Mouse (Mus musculus) heart, embryonic 12.5 days (tissue): ENCODE measurements around the gene Mixl1. TPM values are rescaled to one million over a fixed set of nuclear protein-coding genes. Genes with fewer than 3 reads are reported as not detected.

Experiments
- ATAC-seq: fragments of 200-750 bp; cut with Nextera tagmentation; 2 replicates; pipeline ENCODE4 v1.8.0; 2017; ENCODE audit warnings: moderate TSS enrichment, moderate library complexity; ENCODE audit not compliant: insufficient number of reproducible peaks, low FRiP score
- H3K27ac ChIP-seq: fragments of 300-500 bp; sonication (generic); 2 replicates; pipeline ENCODE4 v1.5.1; 2016; ENCODE audit warnings: mild to moderate bottlenecking, moderate library complexity; ENCODE audit not compliant: poor library complexity, severe bottlenecking
- H3K27me3 ChIP-seq: fragments of 300-500 bp; sonication (generic); replicated peaks from 2 replicates; pipeline ENCODE4 v1.6.1; 2016; ENCODE audit warnings: mild to moderate bottlenecking, moderate library complexity
- H3K36me3 ChIP-seq: fragments of 300-500 bp; sonication (generic); 2 replicates; pipeline ENCODE4 v1.6.1; 2016; ENCODE audit warnings: mild to moderate bottlenecking, moderate library complexity
- H3K4me1 ChIP-seq: fragments of 300-500 bp; sonication (generic); replicated peaks from 2 replicates; pipeline ENCODE4 v1.6.1; 2016; ENCODE audit warnings: mild to moderate bottlenecking
- H3K4me2 ChIP-seq: fragments of 300-500 bp; sonication (generic); 2 replicates; pipeline ENCODE4 v1.6.1; 2016; ENCODE audit warnings: mild to moderate bottlenecking, moderate library complexity
- H3K4me3 ChIP-seq: fragments of 300-500 bp; sonication (generic); 2 replicates; pipeline ENCODE4 v1.5.1; 2016; ENCODE audit warnings: mild to moderate bottlenecking
- H3K9ac ChIP-seq: fragments of 300-500 bp; sonication (generic); 2 replicates; pipeline ENCODE4 v1.6.1; 2016; ENCODE audit warnings: mild to moderate bottlenecking, moderate library complexity
- H3K9me3 ChIP-seq: fragments of 300-500 bp; sonication (generic); replicated peaks from 2 replicates; pipeline ENCODE4 v1.6.1; 2016; ENCODE audit warnings: mild to moderate bottlenecking, moderate library complexity
- WGBS: fragments of 180-500 bp; shearing (Covaris S2); methylation state at CpG from one replicate; pipeline ENCODE4 v1.1.7; 2016; 5-methylcytosine and 5-hydroxymethylcytosine counted together
- polyA plus RNA-seq: library from polyadenylated mRNA; unstranded; fragments of >200 nt; fragmentation: Nextera tagmentation; extraction: Ambion mirVana; gene quantifications from 2 replicates; pipeline ENCODE4 v1.2.1, GENCODE M21; 2016

The Mixl1 gene
- polyA plus RNA-seq, 1 experiment from 2014 or later, result not detected

- Histone ChIP-seq H3K4me2 (no peak overlapping the region), H3K9ac (no peak overlapping the region), H3K27me3 (peaks cover 8% of the 10 kb centered on the region), H3K4me3 (no peak overlapping the region), H3K4me1 (peaks cover 5% of the 10 kb centered on the region; the same call in 1 of the 2 replicates), H3K9me3 (no peaks in the 10 kb centered on the region), H3K36me3 (no peaks in the 10 kb centered on the region), H3K27ac (no peak overlapping the region)
- 74% methylated on average over 3 of the region's 3 CpGs for WGBS
- ATAC-seq, result no peak
These were observed 11.0 kb upstream of the Mixl1 start for GRCm38 (mm10) chr1:180707813-180708212.

DNA sequence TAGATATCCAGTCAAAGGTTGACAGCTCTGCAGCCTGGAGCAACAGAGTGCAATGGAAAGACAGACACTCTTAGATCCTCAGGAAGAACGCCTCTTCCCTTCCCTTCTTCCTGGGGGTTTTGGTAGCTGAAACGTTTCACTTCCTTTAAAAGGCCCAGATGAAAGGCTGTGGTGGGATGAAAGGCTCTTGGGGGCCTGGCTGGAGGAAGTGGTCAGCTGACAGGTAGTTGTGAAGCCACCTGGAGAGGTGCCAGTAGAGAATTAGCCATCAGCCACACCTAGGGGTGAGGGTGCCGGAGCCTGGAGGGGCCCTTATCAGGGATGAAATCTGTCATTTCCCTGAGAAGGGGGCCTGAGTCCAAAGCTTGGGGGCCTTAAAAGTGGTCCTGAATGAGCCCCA lies 10.5 kb upstream of the Mixl1 start:
- Histone ChIP-seq H3K4me3 (no peak overlapping the region), H3K4me2 (no peak overlapping the region), H3K9me3 (no peaks in the 10 kb centered on the region), H3K36me3 (no peaks in the 10 kb centered on the region), H3K27me3 (peaks cover 12% of the 10 kb centered on the region), H3K9ac (no peak overlapping the region), H3K4me1 (peaks cover 5% of the 10 kb centered on the region; the same call in 1 of the 2 replicates), H3K27ac (no peak overlapping the region)
- 38% methylated on average over 3 of the region's 3 CpGs for WGBS
- ATAC-seq, result no peak

GRCm38 (mm10) chr1:180703400-180703799 lies 6.6 kb upstream of the Mixl1 start:
- Histone ChIP-seq H3K9me3 (no peaks in the 10 kb centered on the region), H3K4me3 (peak overlapping the region; percentile 29), H3K27me3 (peaks cover 29% of the 10 kb centered on the region), H3K36me3 (no peaks in the 10 kb centered on the region), H3K9ac (peak overlapping the region; percentile 46; the same call in 1 of the 2 replicates), H3K4me2 (peak overlapping the region; percentile 61), H3K27ac (no peak overlapping the region), H3K4me1 (no peaks in the 10 kb centered on the region)
- 30% methylated on average over 6 of the region's 6 CpGs for WGBS
- no peak for ATAC-seq

GRCm38 (mm10) chr1:180698063-180698462 lies 1.2 kb upstream of the Mixl1 start:
- ATAC-seq, result no peak
- H3K27me3 ChIP-seq, result peaks cover 63% of the 10 kb centered on the region
- 55% methylated on average over 5 of the region's 5 CpGs for WGBS
- peaks cover 12% of the 10 kb centered on the region; the same call in 1 of the 2 replicates for H3K4me1 ChIP-seq
- H3K4me2 ChIP-seq, result no peak overlapping the region
- H3K36me3 ChIP-seq, result no peaks in the 10 kb centered on the region
- H3K9ac ChIP-seq, result no peak overlapping the region
- no peak overlapping the region for H3K27ac ChIP-seq
- no peaks in the 10 kb centered on the region for H3K9me3 ChIP-seq
- H3K4me3 ChIP-seq, result no peak overlapping the region

DNA sequence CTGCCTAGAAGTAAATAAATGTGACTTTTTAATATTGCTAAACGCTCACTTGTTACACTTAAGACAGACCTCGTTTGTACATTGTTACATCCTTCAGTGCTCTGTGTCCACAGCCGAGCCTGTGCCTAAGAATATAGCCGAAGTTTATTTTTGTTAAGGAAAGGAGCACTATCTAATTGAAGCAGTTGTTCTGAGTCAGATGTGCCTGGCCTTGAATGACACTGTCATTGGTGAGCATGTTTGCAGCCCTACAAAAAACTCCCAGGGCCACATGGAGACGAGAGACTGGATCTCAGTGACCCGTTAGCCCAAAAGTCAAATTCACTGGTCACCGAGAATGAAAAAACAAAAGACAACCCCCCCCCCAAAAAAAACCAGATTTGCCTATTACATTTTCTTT lies 5.5 kb downstream of the Mixl1 start:
- Histone ChIP-seq H3K27me3 (peaks cover 21% of the 10 kb centered on the region), H3K4me2 (no peak overlapping the region), H3K9me3 (no peaks in the 10 kb centered on the region), H3K27ac (no peak overlapping the region), H3K4me3 (no peak overlapping the region), H3K36me3 (peaks cover 43% of the 10 kb centered on the region), H3K4me1 (peaks cover 1% of the 10 kb centered on the region; the same call in 1 of the 2 replicates), H3K9ac (no peak overlapping the region)
- ATAC-seq, result no peak
- WGBS, result 83% methylated on average over 7 of the region's 7 CpGs

Other genes starting within 250 kb of the Mixl1 start
- gene Stum, start 213.5 kb downstream of the Mixl1 start, polyA plus RNA-seq, result 0.10 and 0.23 TPM in 2 replicates
- 105 and 118 TPM in 2 replicates for gene Parp1, start 128.1 kb downstream of the Mixl1 start, polyA plus RNA-seq
- gene Lin9, start 55.9 kb downstream of the Mixl1 start, polyA plus RNA-seq, result 18.5 and 19.0 TPM in 2 replicates
- 29.2 and 29.7 TPM in 2 replicates for gene Acbd3, start 29.0 kb upstream of the Mixl1 start, polyA plus RNA-seq
- 1,616 and 1,670 TPM in 2 replicates for gene H3f3a, start 116.9 kb upstream of the Mixl1 start, polyA plus RNA-seq
- gene Sde2, start 154.1 kb upstream of the Mixl1 start, polyA plus RNA-seq, result 30.7 and 32.3 TPM in 2 replicates
- 0.15 TPM in 2 replicates for gene Lefty2, start 196.1 kb upstream of the Mixl1 start, polyA plus RNA-seq
- gene Pycr2, start 207.3 kb upstream of the Mixl1 start, polyA plus RNA-seq, result 52.2 and 58.2 TPM in 2 replicates
- 1.00 and 1.1 TPM in 2 replicates for gene Lefty1, start 238.0 kb upstream of the Mixl1 start, polyA plus RNA-seq
- gene Tmem63a, start 245.3 kb upstream of the Mixl1 start, polyA plus RNA-seq, result 10.2 and 10.6 TPM in 2 replicates